Mouse (Mus musculus): ENCODE results near the gene Enox1.

The Enox1 gene

GRCm38 (mm10) chr14:77662273-77662672 is 505.7 kb downstream of the Enox1 start:
- no peak for DNase-seq (ENCODE audit: extremely low read depth, low read depth, low spot score)

- DNase-seq (ENCODE audit: extremely low read depth, low read depth, low spot score): no peak
Observed at GRCm38 (mm10) chr14:77662994-77663393, 506.4 kb downstream of the Enox1 start.

- no peak for DNase-seq (ENCODE audit: extremely low read depth, low read depth, low spot score)
Observed at GRCm38 (mm10) chr14:77668096-77668495, 511.5 kb downstream of the Enox1 start.

GRCm38 (mm10) chr14:77669494-77669893 is 512.9 kb downstream of the Enox1 start:
- DNase-seq (ENCODE audit: extremely low read depth, low read depth, low spot score): no peak

- DNase-seq (ENCODE audit: extremely low read depth, low read depth, low spot score): no peak
Observed at GRCm38 (mm10) chr14:77670945-77671344, 514.4 kb downstream of the Enox1 start.

GRCm38 (mm10) chr14:77671961-77672360 is 515.4 kb downstream of the Enox1 start:
- DNase-seq (ENCODE audit: extremely low read depth, low read depth, low spot score): no peak

GRCm38 (mm10) chr14:77673138-77673537 is 516.6 kb downstream of the Enox1 start:
- DNase-seq (ENCODE audit: extremely low read depth, low read depth, low spot score): no peak

- no peak for DNase-seq (ENCODE audit: extremely low read depth, low read depth, low spot score)
Observed at GRCm38 (mm10) chr14:77677951-77678350, 521.4 kb downstream of the Enox1 start.

GRCm38 (mm10) chr14:77679877-77680276 is 523.3 kb downstream of the Enox1 start:
- no peak for DNase-seq (ENCODE audit: extremely low read depth, low read depth, low spot score)

- DNase-seq (ENCODE audit: extremely low read depth, low read depth, low spot score): no peak
Observed at GRCm38 (mm10) chr14:77682888-77683555, 526.5 kb downstream of the Enox1 start.

- no peak for DNase-seq (ENCODE audit: extremely low read depth, low read depth, low spot score)
Observed at GRCm38 (mm10) chr14:77689816-77690215, 533.3 kb downstream of the Enox1 start.

- no peak for DNase-seq (ENCODE audit: extremely low read depth, low read depth, low spot score)
Observed at GRCm38 (mm10) chr14:77705006-77705405, 548.4 kb downstream of the Enox1 start.

- DNase-seq (ENCODE audit: extremely low read depth, low read depth, low spot score): no peak
Observed at GRCm38 (mm10) chr14:77706511-77707246, 550.1 kb downstream of the Enox1 start.

- DNase-seq (ENCODE audit: extremely low read depth, low read depth, low spot score): no peak
Observed at GRCm38 (mm10) chr14:77707279-77707678, 550.7 kb downstream of the Enox1 start.

- DNase-seq (ENCODE audit: extremely low read depth, low read depth, low spot score): no peak
Observed at GRCm38 (mm10) chr14:77708354-77709150, 552.0 kb downstream of the Enox1 start.

GRCm38 (mm10) chr14:77714931-77715535 is 558.5 kb downstream of the Enox1 start:
- no peak for DNase-seq (ENCODE audit: extremely low read depth, low read depth, low spot score)

- no peak for DNase-seq (ENCODE audit: extremely low read depth, low read depth, low spot score)
Observed at GRCm38 (mm10) chr14:77716981-77717380, 560.4 kb downstream of the Enox1 start.

GRCm38 (mm10) chr14:77718814-77719213 is 562.3 kb downstream of the Enox1 start:
- no peak for DNase-seq (ENCODE audit: extremely low read depth, low read depth, low spot score)

- DNase-seq (ENCODE audit: extremely low read depth, low read depth, low spot score): no peak
Observed at GRCm38 (mm10) chr14:77738056-77738455, 581.5 kb downstream of the Enox1 start.

- no peak for DNase-seq (ENCODE audit: extremely low read depth, low read depth, low spot score)
Observed at GRCm38 (mm10) chr14:77738751-77739365, 582.3 kb downstream of the Enox1 start.

GRCm38 (mm10) chr14:77739376-77739775 is 582.8 kb downstream of the Enox1 start:
- no peak for DNase-seq (ENCODE audit: extremely low read depth, low read depth, low spot score)

Measured in fat pad, adult 2 months (tissue).